Mouse (Mus musculus): ENCODE data around the gene Asb15.

Gene Asb15

DNA sequence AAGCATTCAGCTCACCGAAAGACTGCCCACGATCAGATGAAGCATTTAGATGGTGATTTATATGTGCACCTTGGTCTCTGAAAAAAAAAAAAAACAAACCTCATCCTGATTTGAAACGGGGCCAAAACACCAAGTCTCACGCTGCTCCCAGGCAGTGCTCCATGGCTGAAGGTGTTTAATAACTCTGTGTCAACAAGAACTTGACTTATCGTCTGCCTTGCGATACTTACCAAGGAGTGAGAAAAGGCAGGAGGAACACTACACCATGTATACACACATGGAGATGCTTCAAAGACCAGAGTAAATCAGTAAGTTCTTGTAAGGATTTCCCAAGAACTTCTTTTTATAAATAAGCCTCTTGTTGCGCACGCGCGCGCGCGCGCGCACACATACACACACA lies 79.6 kb downstream of the Asb15 start:
- ATAC-seq (ENCODE audit: low TSS enrichment) = no peak

DNA sequence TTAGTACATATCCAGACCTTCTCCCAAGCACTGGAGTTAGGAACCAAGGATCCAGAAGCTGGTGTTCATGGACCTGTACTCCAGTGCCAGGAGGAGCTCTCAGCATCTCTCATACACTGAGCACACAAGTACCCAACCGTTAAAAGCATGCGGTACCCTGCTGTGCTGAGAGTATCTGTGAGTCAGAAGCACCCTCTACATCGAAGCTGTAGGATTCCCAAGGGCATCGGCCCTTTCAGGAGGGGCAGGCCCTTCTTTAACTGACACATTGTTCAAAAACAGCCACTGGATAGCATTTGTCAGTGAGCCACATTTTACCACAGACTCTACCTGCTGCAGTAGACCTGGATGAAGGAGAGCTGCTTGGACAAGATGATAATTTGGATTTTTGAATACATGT lies 80.2 kb downstream of the Asb15 start:
- no peak for ATAC-seq (ENCODE audit: low TSS enrichment)

DNA sequence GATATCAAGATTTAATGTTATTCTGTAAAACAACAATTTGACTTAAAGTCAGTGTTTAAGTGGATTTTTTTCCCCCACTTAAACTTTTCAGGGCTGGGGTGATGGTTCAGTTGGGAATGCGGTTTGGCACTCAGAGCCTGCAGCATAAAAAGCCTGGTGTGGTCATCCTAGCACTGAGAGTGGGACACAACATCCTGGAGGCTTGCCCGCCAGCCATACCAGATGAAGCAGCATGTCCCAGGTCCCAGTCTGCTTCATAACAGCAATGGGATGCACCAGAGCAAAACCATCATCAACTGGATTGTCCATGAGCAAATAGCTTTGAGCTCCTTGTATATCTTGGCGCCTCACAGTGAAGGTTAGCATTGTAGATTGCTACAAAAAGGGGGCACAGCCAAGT lies 80.7 kb downstream of the Asb15 start:
- no peak for ATAC-seq (ENCODE audit: low TSS enrichment)

- ATAC-seq (ENCODE audit: low TSS enrichment) = no peak
Observed at GRCm38 (mm10) chr6:24609531-24609930, 81.6 kb downstream of the Asb15 start.

GRCm38 (mm10) chr6:24610358-24610757 lies 82.4 kb downstream of the Asb15 start:
- ATAC-seq (ENCODE audit: low TSS enrichment) = no peak

DNA sequence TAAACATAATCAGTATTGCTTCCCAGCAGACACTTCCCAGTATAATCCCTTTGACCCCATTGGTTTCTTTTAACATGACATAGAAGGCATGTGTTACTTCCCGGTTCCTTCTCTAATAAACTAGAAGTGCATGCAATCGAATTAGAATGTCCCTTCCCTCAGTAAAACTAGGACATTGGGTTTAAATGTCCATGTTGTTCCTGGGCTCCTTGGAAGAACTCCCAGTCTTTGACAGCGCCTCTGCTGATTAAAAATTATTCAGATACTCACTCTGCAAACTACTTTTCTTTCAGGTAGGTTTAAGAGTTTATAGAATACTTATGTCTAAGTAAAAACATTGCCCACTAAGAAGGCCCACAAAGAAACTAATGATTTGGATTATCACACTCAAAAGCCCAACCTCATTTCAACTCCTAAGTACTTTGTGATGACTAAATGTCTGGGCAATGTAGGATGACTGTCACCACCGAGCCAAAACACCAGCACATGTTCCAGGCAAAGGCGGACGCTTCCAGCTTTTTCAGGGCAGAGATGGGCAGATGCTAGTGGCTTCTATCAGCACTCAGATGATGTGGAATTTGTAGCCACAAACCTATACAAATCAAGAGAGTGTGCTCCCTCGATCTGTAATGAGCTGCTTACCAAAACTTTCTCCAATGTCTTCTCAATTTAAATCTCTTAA lies 84.3 kb downstream of the Asb15 start:
- ATAC-seq (ENCODE audit: low TSS enrichment) = peak; percentile 73

DNA sequence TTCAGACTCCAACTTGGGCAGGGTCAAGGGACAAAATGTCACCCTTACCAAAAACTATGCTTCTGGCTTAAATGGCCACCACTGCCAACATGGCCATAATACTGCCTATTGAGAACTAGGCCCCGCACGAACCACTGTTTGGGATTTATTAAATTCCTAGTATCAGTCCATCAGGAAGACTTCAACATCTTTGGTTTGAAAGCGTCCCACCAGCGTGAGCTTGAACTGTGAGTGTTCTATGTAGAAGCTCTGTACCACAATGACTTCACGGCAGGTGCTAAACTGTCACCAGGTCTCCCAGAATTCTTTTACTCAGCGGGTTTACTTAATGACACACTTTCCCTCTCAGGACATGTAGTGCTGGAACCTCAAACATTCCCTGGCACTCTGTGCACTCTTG lies 85.4 kb downstream of the Asb15 start:
- ATAC-seq (ENCODE audit: low TSS enrichment) = no peak

GRCm38 (mm10) chr6:24613918-24614317 lies 86.0 kb downstream of the Asb15 start:
- peak; percentile 92 for ATAC-seq (ENCODE audit: low TSS enrichment)

DNA sequence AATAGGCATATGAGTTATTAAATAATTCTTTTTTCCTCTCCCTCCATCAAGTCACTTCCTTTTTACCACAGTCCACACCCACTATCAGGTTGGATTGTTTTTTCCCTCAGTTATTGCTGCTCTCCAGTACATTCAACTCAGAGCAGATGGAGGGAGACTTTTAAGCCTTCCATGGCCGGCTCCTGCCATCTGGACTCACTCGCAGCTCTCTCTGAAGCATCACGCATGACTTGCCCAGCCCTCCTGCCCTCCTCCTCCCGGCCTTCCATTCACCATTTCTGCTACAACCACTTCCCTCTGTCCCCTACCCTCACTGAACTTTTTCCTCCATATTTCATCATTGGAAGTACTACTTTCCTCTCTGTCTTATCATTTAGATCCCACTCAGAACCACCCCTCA lies 88.8 kb downstream of the Asb15 start:
- peak; percentile 56 for ATAC-seq (ENCODE audit: low TSS enrichment)

DNA sequence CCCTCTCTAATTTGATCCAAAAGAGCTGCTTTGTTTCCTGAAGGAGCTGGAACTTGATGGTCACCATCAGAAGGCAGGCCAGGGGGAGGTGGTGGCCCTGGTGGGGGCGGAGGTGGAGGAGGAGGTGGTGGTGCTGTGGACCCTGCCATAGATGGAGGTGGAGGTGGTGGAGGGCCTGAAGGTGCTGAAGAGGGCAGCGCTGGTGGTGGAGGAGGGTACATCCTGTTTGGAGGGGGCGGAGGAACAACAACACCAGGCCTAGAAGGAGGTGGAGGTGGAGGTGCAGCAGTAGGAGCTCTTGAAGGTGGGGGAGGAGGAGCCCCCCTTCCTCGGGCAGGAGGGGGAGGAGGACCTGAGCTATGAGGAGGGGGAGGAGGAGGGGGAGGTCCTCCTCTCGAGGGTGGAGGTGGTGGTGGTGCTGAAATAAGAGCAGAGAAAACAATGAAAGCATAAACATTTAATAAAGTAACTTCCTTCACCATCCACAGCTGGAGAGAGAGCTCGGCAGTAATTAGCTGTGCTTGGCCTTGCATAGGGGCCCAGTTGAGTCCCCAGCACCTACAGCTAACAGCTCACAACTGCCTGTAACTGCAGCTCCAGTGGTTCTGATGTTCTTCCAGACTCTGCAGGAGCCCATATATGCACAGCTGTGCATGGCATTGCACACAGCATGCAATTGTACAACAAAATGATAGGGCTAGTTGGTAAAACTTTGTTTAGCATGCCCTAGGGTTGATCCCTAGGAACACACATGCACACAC lies 91.5 kb downstream of the Asb15 start:
- ATAC-seq (ENCODE audit: low TSS enrichment) = no peak

GRCm38 (mm10) chr6:24620936-24621335 lies 93.0 kb downstream of the Asb15 start:
- ATAC-seq (ENCODE audit: low TSS enrichment) = no peak

DNA sequence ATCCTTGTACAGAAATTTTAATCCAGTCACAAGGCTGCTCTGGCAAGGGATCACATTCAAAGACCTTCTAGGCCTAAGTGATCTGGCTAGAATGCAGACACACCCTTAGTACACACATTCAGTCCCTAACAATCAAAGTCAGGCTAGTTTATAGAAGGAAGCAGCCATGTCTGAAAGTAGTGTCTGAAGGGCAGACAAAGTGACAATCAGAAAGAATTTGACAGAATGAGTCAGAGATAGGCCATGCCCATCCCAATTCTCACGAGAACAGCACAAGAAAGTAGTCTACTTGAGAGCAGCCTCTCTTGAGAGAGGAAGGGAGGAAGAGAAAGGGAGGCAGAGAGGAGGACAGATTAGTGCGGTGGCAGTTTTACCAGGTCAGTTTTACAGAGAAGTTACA lies 94.2 kb downstream of the Asb15 start:
- no peak for ATAC-seq (ENCODE audit: low TSS enrichment)
